Mouse (Mus musculus): ENCODE measurements around the gene B230104I21Rik. TPM values are rescaled to one million over a fixed set of nuclear protein-coding genes. Genes with fewer than 3 reads are reported as not detected.
A peak's percentile ranks its signal among the peaks of the same experiment; 100 is the strongest.

Gene B230104I21Rik
- polyA plus RNA-seq, 1 experiment from 2014 or later, result not detected

DNA sequence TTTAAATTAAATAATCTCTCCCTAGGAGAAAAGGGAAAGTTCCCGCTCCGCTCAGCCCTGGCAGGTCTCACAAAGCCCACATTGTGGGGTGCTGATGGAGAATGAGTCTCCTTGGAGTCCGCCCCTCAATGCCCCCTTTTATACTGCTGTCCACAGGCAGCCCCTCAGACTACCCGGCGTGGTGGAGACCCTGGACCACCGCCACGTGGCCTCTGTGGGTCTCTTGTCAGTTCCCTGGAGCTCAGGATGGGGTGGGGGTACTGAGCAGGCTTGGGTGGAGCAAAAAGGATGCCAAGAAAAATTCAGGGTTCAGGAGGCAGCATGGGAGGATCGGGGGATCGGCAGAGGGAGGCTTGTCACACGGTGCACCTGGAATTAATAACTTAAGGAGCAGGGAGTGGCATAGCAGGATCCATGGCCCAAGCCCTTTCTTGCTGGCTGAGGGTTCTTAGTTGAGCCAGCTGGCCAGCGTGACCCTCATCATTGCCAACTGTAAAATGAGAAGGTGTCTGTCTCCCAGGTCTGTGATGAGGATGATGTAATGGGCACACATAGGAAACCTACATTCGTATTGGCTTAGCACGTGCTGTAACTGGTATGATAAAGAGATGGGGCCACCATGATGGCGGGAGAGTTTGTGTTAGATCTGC is 60.9 kb downstream of the B230104I21Rik start:
- Histone ChIP-seq H3K4me1 (replicated peaks; ENCODE audit: control insufficient read depth, insufficient read depth, low read length) (peaks cover 31% of the 10 kb centered on the region), H3K4me2 (replicated peaks) (no peak overlapping the region), H3K36me3 (replicated peaks; ENCODE audit: control insufficient read depth, insufficient read depth) (no peaks in the 10 kb centered on the region), H3K9me3 (ENCODE audit: control insufficient read depth, low read length) (no peaks in the 10 kb centered on the region), H3K27ac (no peak overlapping the region), H3K9ac (no peak overlapping the region), H3K4me3 (replicated peaks; ENCODE audit: low read length) (no peak overlapping the region), H3K27me3 (ENCODE audit: control insufficient read depth, insufficient read depth, low read length) (no peaks in the 10 kb centered on the region)
- no peak for DNase-seq (ENCODE audit: low spot score)
- ATAC-seq (ENCODE audit: low FRiP score), result peak; percentile 46; the same call in 1 of the 2 replicates
- WGBS, result 76% methylated on average over 14 of the region's 14 CpGs

Other genes starting within 250 kb of the B230104I21Rik start
- 0.68 and 0.96 TPM in 2 replicates for gene Trp73, start 195.9 kb upstream of the B230104I21Rik start, polyA plus RNA-seq (2014; fragmentation: Nextera tagmentation; extraction: Ambion mirVana)
- gene Wrap73, start 193.8 kb upstream of the B230104I21Rik start, polyA plus RNA-seq (2014; fragmentation: Nextera tagmentation; extraction: Ambion mirVana), result 35.3 and 36.3 TPM in 2 replicates
- 203 and 222 TPM in 2 replicates for gene Tprgl, start 175.5 kb upstream of the B230104I21Rik start, polyA plus RNA-seq (2014; fragmentation: Nextera tagmentation; extraction: Ambion mirVana)
- gene Megf6, start 165.4 kb upstream of the B230104I21Rik start, polyA plus RNA-seq (2014; fragmentation: Nextera tagmentation; extraction: Ambion mirVana), result 8.8 and 10.1 TPM in 2 replicates
- 1.4 and 1.5 TPM in 2 replicates for gene Arhgef16, start 34.5 kb upstream of the B230104I21Rik start, polyA plus RNA-seq (2014; fragmentation: Nextera tagmentation; extraction: Ambion mirVana)